Mouse (Mus musculus): ENCODE data around the gene Rasgef1c. TPM values are rescaled to one million over a fixed set of nuclear protein-coding genes. Genes with fewer than 3 reads are reported as not detected.

The Rasgef1c gene
- polyA plus RNA-seq, 1 experiment from 2014 or later = 0.05 TPM

GRCm38 (mm10) chr11:49978935-49979334 is 77.3 kb downstream of the Rasgef1c start:
- Histone ChIP-seq H3K4me3 (replicated peaks) (no peak overlapping the region), H3K4me1 (replicated peaks) (peaks cover 44% of the 10 kb centered on the region), H3K27ac (replicated peaks) (no peak overlapping the region), H3K4me2 (no peak overlapping the region), H3K9me3 (replicated peaks) (no peaks in the 10 kb centered on the region), H3K27me3 (no peaks in the 10 kb centered on the region), H3K36me3 (replicated peaks) (no peaks in the 10 kb centered on the region), H3K9ac (no peak overlapping the region)
- ATAC-seq (ENCODE audit: insufficient read depth) = no peak
- WGBS (ENCODE audit: insufficient replicate concordance) = 84% methylated on average over 8 of the region's 8 CpGs

- Histone ChIP-seq H3K27me3 (no peaks in the 10 kb centered on the region), H3K9me3 (replicated peaks) (no peaks in the 10 kb centered on the region), H3K4me1 (replicated peaks) (peaks cover 62% of the 10 kb centered on the region), H3K27ac (replicated peaks) (peak overlapping the region; percentile 90), H3K36me3 (replicated peaks) (no peaks in the 10 kb centered on the region), H3K4me2 (peak overlapping the region; percentile 58), H3K9ac (peak overlapping the region; percentile 9; the same call in 1 of the 2 replicates), H3K4me3 (replicated peaks) (no peak overlapping the region)
- ATAC-seq (ENCODE audit: insufficient read depth) = no peak
- 27% methylated on average over 6 of the region's 6 CpGs for WGBS (ENCODE audit: insufficient replicate concordance)
These were observed 79.1 kb downstream of the Rasgef1c start for GRCm38 (mm10) chr11:49980681-49981235.

GRCm38 (mm10) chr11:49981321-49981963 is 79.8 kb downstream of the Rasgef1c start:
- H3K9me3 ChIP-seq (replicated peaks) = no peaks in the 10 kb centered on the region
- peak overlapping the region; percentile 58 for H3K4me2 ChIP-seq
- ATAC-seq (ENCODE audit: insufficient read depth) = peak; percentile 73
- H3K4me3 ChIP-seq (replicated peaks) = no peak overlapping the region
- no peaks in the 10 kb centered on the region for H3K27me3 ChIP-seq
- H3K9ac ChIP-seq = peak overlapping the region; percentile 37; the same call in 1 of the 2 replicates
- WGBS (ENCODE audit: insufficient replicate concordance) = 8% methylated on average over 7 of the region's 7 CpGs
- H3K36me3 ChIP-seq (replicated peaks) = no peaks in the 10 kb centered on the region
- peak overlapping the region; percentile 90 for H3K27ac ChIP-seq (replicated peaks)
- peaks cover 65% of the 10 kb centered on the region for H3K4me1 ChIP-seq (replicated peaks)

GRCm38 (mm10) chr11:49982094-49982493 is 80.5 kb downstream of the Rasgef1c start:
- Histone ChIP-seq H3K36me3 (replicated peaks) (no peaks in the 10 kb centered on the region), H3K27me3 (no peaks in the 10 kb centered on the region), H3K4me2 (peak overlapping the region; percentile 58), H3K4me1 (replicated peaks) (peaks cover 65% of the 10 kb centered on the region), H3K9ac (peak overlapping the region; percentile 37; the same call in 1 of the 2 replicates), H3K9me3 (replicated peaks) (no peaks in the 10 kb centered on the region), H3K27ac (replicated peaks) (peak overlapping the region; percentile 90), H3K4me3 (replicated peaks) (no peak overlapping the region)
- no peak for ATAC-seq (ENCODE audit: insufficient read depth)
- 29% methylated on average over 4 of the region's 4 CpGs for WGBS (ENCODE audit: insufficient replicate concordance)

- ATAC-seq (ENCODE audit: insufficient read depth) = no peak
- Histone ChIP-seq H3K36me3 (replicated peaks) (no peaks in the 10 kb centered on the region), H3K27ac (replicated peaks) (peak overlapping the region; percentile 84), H3K27me3 (no peaks in the 10 kb centered on the region), H3K9ac (no peak overlapping the region; the same call in 1 of the 2 replicates), H3K4me2 (no peak overlapping the region), H3K4me1 (replicated peaks) (peaks cover 65% of the 10 kb centered on the region), H3K9me3 (replicated peaks) (no peaks in the 10 kb centered on the region), H3K4me3 (replicated peaks) (no peak overlapping the region)
- WGBS (ENCODE audit: insufficient replicate concordance) = 30% methylated on average over 4 of the region's 4 CpGs
These were observed 81.2 kb downstream of the Rasgef1c start for GRCm38 (mm10) chr11:49982881-49983280.

GRCm38 (mm10) chr11:49983875-49984552 is 82.4 kb downstream of the Rasgef1c start:
- H3K9ac ChIP-seq = 0 out of 2 replicates have a peak overlapping the region, but pooled peaks have one; percentile 4
- H3K27me3 ChIP-seq = no peaks in the 10 kb centered on the region
- no peaks in the 10 kb centered on the region for H3K9me3 ChIP-seq (replicated peaks)
- WGBS (ENCODE audit: insufficient replicate concordance) = 51% methylated on average over 4 of the region's 4 CpGs
- no peak overlapping the region for H3K4me3 ChIP-seq (replicated peaks)
- peaks cover 65% of the 10 kb centered on the region for H3K4me1 ChIP-seq (replicated peaks)
- peak overlapping the region; percentile 84 for H3K27ac ChIP-seq (replicated peaks)
- H3K4me2 ChIP-seq = peak overlapping the region; percentile 21; the same call in 1 of the 2 replicates
- no peak for ATAC-seq (ENCODE audit: insufficient read depth)
- H3K36me3 ChIP-seq (replicated peaks) = no peaks in the 10 kb centered on the region

- H3K4me2 ChIP-seq = peak overlapping the region; percentile 52
- H3K9ac ChIP-seq = peak overlapping the region; percentile 37
- peak overlapping the region; percentile 84 for H3K27ac ChIP-seq (replicated peaks)
These were observed 83.4 kb downstream of the Rasgef1c start for GRCm38 (mm10) chr11:49985009-49985408.

GRCm38 (mm10) chr11:49986277-49987036 is 84.8 kb downstream of the Rasgef1c start:
- peak; percentile 47; the same call in 1 of the 2 replicates for ATAC-seq (ENCODE audit: insufficient read depth)
- Histone ChIP-seq H3K4me1 (replicated peaks) (peaks cover 53% of the 10 kb centered on the region), H3K9me3 (replicated peaks) (no peaks in the 10 kb centered on the region), H3K9ac (no peak overlapping the region), H3K36me3 (replicated peaks) (no peaks in the 10 kb centered on the region), H3K27me3 (no peaks in the 10 kb centered on the region), H3K4me3 (replicated peaks) (no peak overlapping the region), H3K27ac (replicated peaks) (no peak overlapping the region), H3K4me2 (no peak overlapping the region)
- WGBS (ENCODE audit: insufficient replicate concordance) = 14% methylated on average over 10 of the region's 10 CpGs

More at GRCm38 (mm10) chr11:49985009-49985408, 83.4 kb downstream of the Rasgef1c start:
- WGBS (ENCODE audit: insufficient replicate concordance) = 44% methylated on average over 4 of the region's 4 CpGs
- no peaks in the 10 kb centered on the region for H3K9me3 ChIP-seq (replicated peaks)
- H3K36me3 ChIP-seq (replicated peaks) = no peaks in the 10 kb centered on the region
- H3K27me3 ChIP-seq = no peaks in the 10 kb centered on the region
- peak; percentile 82 for ATAC-seq (ENCODE audit: insufficient read depth)
- no peak overlapping the region for H3K4me3 ChIP-seq (replicated peaks)
- H3K4me1 ChIP-seq (replicated peaks) = peaks cover 68% of the 10 kb centered on the region

- Histone ChIP-seq H3K4me2 (no peak overlapping the region), H3K27me3 (no peaks in the 10 kb centered on the region), H3K9ac (no peak overlapping the region), H3K36me3 (replicated peaks) (no peaks in the 10 kb centered on the region), H3K4me1 (replicated peaks) (peaks cover 24% of the 10 kb centered on the region), H3K4me3 (replicated peaks) (no peak overlapping the region), H3K9me3 (replicated peaks) (no peaks in the 10 kb centered on the region), H3K27ac (replicated peaks) (0 out of 2 replicates have a peak overlapping the region, but pooled peaks have one; percentile 33)
- ATAC-seq (ENCODE audit: insufficient read depth) = peak; percentile 56
- WGBS (ENCODE audit: insufficient replicate concordance) = 10% methylated on average over 2 of the region's 2 CpGs
These were observed 92.9 kb downstream of the Rasgef1c start for GRCm38 (mm10) chr11:49994536-49994935.

- Histone ChIP-seq H3K9ac (no peak overlapping the region), H3K9me3 (replicated peaks) (no peaks in the 10 kb centered on the region), H3K27me3 (no peaks in the 10 kb centered on the region), H3K27ac (replicated peaks) (no peak overlapping the region), H3K36me3 (replicated peaks) (no peaks in the 10 kb centered on the region), H3K4me2 (no peak overlapping the region), H3K4me3 (replicated peaks) (no peak overlapping the region), H3K4me1 (replicated peaks) (peaks cover 21% of the 10 kb centered on the region)
- no peak for ATAC-seq (ENCODE audit: insufficient read depth)
- WGBS (ENCODE audit: insufficient replicate concordance) = 37% methylated on average over 4 of the region's 4 CpGs
These were observed 94.8 kb downstream of the Rasgef1c start for GRCm38 (mm10) chr11:49996398-49996797.

Data from liver, embryonic 15.5 days (tissue).